Mouse (Mus musculus): ENCODE data around the gene Gm6096. TPM values are rescaled to one million over a fixed set of nuclear protein-coding genes. Genes with fewer than 3 reads are reported as not detected.

Gm6096 gene
- not detected in 2 replicates for polyA plus RNA-seq (2015; fragmentation: Nextera tagmentation; extraction: Ambion mirVana)

GRCm38 (mm10) chr7:34250738-34251137 lies at the start of gene Gm6096:
Gene Gm6096, plus strand, starts transcription at chr7:34251038.

GRCm38 (mm10) chr7:34230116-34230515 lies 20.7 kb upstream of the Gm6096 start, which contains the start of gene Gpi1:
Gene Gpi1, minus strand, starts transcription at chr7:34230336.

Other genes with a start within 250 kb of the Gm6096 start
- not detected in 2 replicates for gene Scgb2b27, start 237.1 kb upstream of the Gm6096 start, polyA plus RNA-seq (2015; fragmentation: Nextera tagmentation; extraction: Ambion mirVana)
- not detected in 2 replicates for gene Scgb1b27, start 229.6 kb upstream of the Gm6096 start, polyA plus RNA-seq (2015; fragmentation: Nextera tagmentation; extraction: Ambion mirVana)
- not detected in 2 replicates for gene Scgb1b30, start 155.6 kb upstream of the Gm6096 start, polyA plus RNA-seq (2015; fragmentation: Nextera tagmentation; extraction: Ambion mirVana)
- 7.6 and 7.7 TPM in 2 replicates for gene Wtip, start 117.8 kb upstream of the Gm6096 start, polyA plus RNA-seq (2015; fragmentation: Nextera tagmentation; extraction: Ambion mirVana)
- gene Uba2, start 81.4 kb upstream of the Gm6096 start, polyA plus RNA-seq (2015; fragmentation: Nextera tagmentation; extraction: Ambion mirVana), result 91.6 and 110 TPM in 2 replicates
- 51.6 and 55.0 TPM in 2 replicates for gene Pdcd2l, start 54.4 kb upstream of the Gm6096 start, polyA plus RNA-seq (2015; fragmentation: Nextera tagmentation; extraction: Ambion mirVana)
- 167 and 200 TPM in 2 replicates for gene Gpi1, start 20.7 kb upstream of the Gm6096 start, polyA plus RNA-seq (2015; fragmentation: Nextera tagmentation; extraction: Ambion mirVana)
- 29.2 and 31.1 TPM in 2 replicates for gene 4931406P16Rik, start 62.5 kb downstream of the Gm6096 start, polyA plus RNA-seq (2015; fragmentation: Nextera tagmentation; extraction: Ambion mirVana)
- gene Lsm14a, start 142.3 kb downstream of the Gm6096 start, polyA plus RNA-seq (2015; fragmentation: Nextera tagmentation; extraction: Ambion mirVana), result 46.0 and 64.8 TPM in 2 replicates

All from adrenal gland, postnatal 0 days (tissue).